Mouse (Mus musculus): ENCODE measurements around the gene Rnf186.
"Not testable (repeated sequence)": the region's sequence is repeated elsewhere in the genome, so short reads cannot be mapped to it uniquely, and the experiment has no call there.

The Rnf186 gene

GRCm38 (mm10) chr4:138968772-138969556, 2.1 kb downstream of the Rnf186 start:
- in situ Hi-C loops (cut with MboI; ENCODE audit: low pct_unique_long_range_greater_than_20kb in 1 of 2, low sequenced_read_pairs in 2 of 2, unreplicated experiment in 1 of 2): no loop called here

GRCm38 (mm10) chr4:138969736-138970135, 2.8 kb downstream of the Rnf186 start:
- in situ Hi-C loops (cut with MboI; ENCODE audit: low pct_unique_long_range_greater_than_20kb in 1 of 2, low sequenced_read_pairs in 2 of 2, unreplicated experiment in 1 of 2): no loop called here

- in situ Hi-C loops (cut with MboI; ENCODE audit: low pct_unique_long_range_greater_than_20kb in 1 of 2, low sequenced_read_pairs in 2 of 2, unreplicated experiment in 1 of 2): no loop called here
These were observed 4.5 kb downstream of the Rnf186 start for GRCm38 (mm10) chr4:138971371-138971770.

- in situ Hi-C loops (cut with MboI; ENCODE audit: low pct_unique_long_range_greater_than_20kb in 1 of 2, low sequenced_read_pairs in 2 of 2, unreplicated experiment in 1 of 2): no loop called here
These were observed 5.4 kb downstream of the Rnf186 start for GRCm38 (mm10) chr4:138972139-138972826.

GRCm38 (mm10) chr4:138972827-138973718, 6.2 kb downstream of the Rnf186 start, which contains the start of gene Tmco4:
Gene Tmco4 (plus strand): TSS chr4:138972888.
- in situ Hi-C loops (cut with MboI; ENCODE audit: low pct_unique_long_range_greater_than_20kb in 1 of 2, low sequenced_read_pairs in 2 of 2, unreplicated experiment in 1 of 2): no loop called here

- in situ Hi-C loops (cut with MboI; ENCODE audit: low pct_unique_long_range_greater_than_20kb in 1 of 2, low sequenced_read_pairs in 2 of 2, unreplicated experiment in 1 of 2): no loop called here
These were observed 6.8 kb downstream of the Rnf186 start for GRCm38 (mm10) chr4:138973719-138974115.

- in situ Hi-C loops (cut with MboI; ENCODE audit: low pct_unique_long_range_greater_than_20kb in 1 of 2, low sequenced_read_pairs in 2 of 2, unreplicated experiment in 1 of 2): not testable (repeated sequence)
These were observed 7.6 kb downstream of the Rnf186 start for GRCm38 (mm10) chr4:138974540-138974939.

GRCm38 (mm10) chr4:138975194-138975593, 8.3 kb downstream of the Rnf186 start:
- in situ Hi-C loops (cut with MboI; ENCODE audit: low pct_unique_long_range_greater_than_20kb in 1 of 2, low sequenced_read_pairs in 2 of 2, unreplicated experiment in 1 of 2): no loop called here

- in situ Hi-C loops (cut with MboI; ENCODE audit: low pct_unique_long_range_greater_than_20kb in 1 of 2, low sequenced_read_pairs in 2 of 2, unreplicated experiment in 1 of 2): no loop called here
These were observed 9.1 kb downstream of the Rnf186 start for GRCm38 (mm10) chr4:138976046-138976445.

GRCm38 (mm10) chr4:138980021-138980420, 13.1 kb downstream of the Rnf186 start:
- in situ Hi-C loops (cut with MboI; ENCODE audit: low pct_unique_long_range_greater_than_20kb in 1 of 2, low sequenced_read_pairs in 2 of 2, unreplicated experiment in 1 of 2): no loop called here

GRCm38 (mm10) chr4:138980771-138981420, 14.0 kb downstream of the Rnf186 start:
- in situ Hi-C loops (cut with MboI; ENCODE audit: low pct_unique_long_range_greater_than_20kb in 1 of 2, low sequenced_read_pairs in 2 of 2, unreplicated experiment in 1 of 2): no loop called here

- in situ Hi-C loops (cut with MboI; ENCODE audit: low pct_unique_long_range_greater_than_20kb in 1 of 2, low sequenced_read_pairs in 2 of 2, unreplicated experiment in 1 of 2): no loop called here
These were observed 16.5 kb downstream of the Rnf186 start for GRCm38 (mm10) chr4:138983422-138983821.

- in situ Hi-C loops (cut with MboI; ENCODE audit: low pct_unique_long_range_greater_than_20kb in 1 of 2, low sequenced_read_pairs in 2 of 2, unreplicated experiment in 1 of 2): no loop called here
These were observed 17.8 kb downstream of the Rnf186 start for GRCm38 (mm10) chr4:138984744-138985143.

GRCm38 (mm10) chr4:138986280-138986679, 19.4 kb downstream of the Rnf186 start:
- in situ Hi-C loops (cut with MboI; ENCODE audit: low pct_unique_long_range_greater_than_20kb in 1 of 2, low sequenced_read_pairs in 2 of 2, unreplicated experiment in 1 of 2): no loop called here

GRCm38 (mm10) chr4:138994389-138994788, 27.5 kb downstream of the Rnf186 start:
- in situ Hi-C loops (cut with MboI; ENCODE audit: low pct_unique_long_range_greater_than_20kb in 1 of 2, low sequenced_read_pairs in 2 of 2, unreplicated experiment in 1 of 2): no loop called here

- in situ Hi-C loops (cut with MboI; ENCODE audit: low pct_unique_long_range_greater_than_20kb in 1 of 2, low sequenced_read_pairs in 2 of 2, unreplicated experiment in 1 of 2): no loop called here
These were observed 29.5 kb downstream of the Rnf186 start for GRCm38 (mm10) chr4:138996410-138996809.

- in situ Hi-C loops (cut with MboI; ENCODE audit: low pct_unique_long_range_greater_than_20kb in 1 of 2, low sequenced_read_pairs in 2 of 2, unreplicated experiment in 1 of 2): no loop called here
These were observed 30.2 kb downstream of the Rnf186 start for GRCm38 (mm10) chr4:138997121-138997520.

GRCm38 (mm10) chr4:138998611-138999010, 31.7 kb downstream of the Rnf186 start:
- in situ Hi-C loops (cut with MboI; ENCODE audit: low pct_unique_long_range_greater_than_20kb in 1 of 2, low sequenced_read_pairs in 2 of 2, unreplicated experiment in 1 of 2): no loop called here

Measured in mouse embryonic stem cell (cell line).